In the genomic region with DNA sequence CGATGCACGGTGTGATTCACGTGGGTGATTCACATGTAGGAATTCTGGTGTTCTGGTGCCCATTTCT, we compare ENCODE assay signal across 8 mouse cellular contexts. TPM values are rescaled to one million over a fixed set of nuclear protein-coding genes. Genes with fewer than 3 reads are reported as not detected.
DNase-seq lines count a peak whose midpoint lies in the region; ATAC-seq and TF ChIP-seq lines count a peak whose summit lies in the region.

A gene (plus strand): TSS at position 45 of the 67 bp plus-strand sequence.

- WGBS in lung, embryonic 15.5 days = 2% methylated on average over 3 of the region's 3 CpGs
- 4% methylated on average over 3 of the region's 3 CpGs for WGBS in intestine, postnatal 0 days
- WGBS in neural tube, embryonic 14.5 days = 0% methylated on average over 3 of the region's 3 CpGs

- peaks cover 4% of the 10 kb centered on the region; the same call in 1 of the 2 replicates for H3K27me3 ChIP-seq in lung, embryonic 15.5 days
- H3K27me3 ChIP-seq in intestine, postnatal 0 days (replicated peaks; ENCODE audit: control insufficient read depth, insufficient read depth, low read length) = peaks cover 7% of the 10 kb centered on the region; the same call in 1 of the 2 replicates
- 0 out of 2 replicates have a peak, but pooled peaks cover 7% of the 10 kb centered on the region for H3K27me3 ChIP-seq in neural tube, embryonic 14.5 days (ENCODE audit: control insufficient read depth, insufficient read depth, low read length)

- no peaks in the 10 kb centered on the region for H3K9me3 ChIP-seq in lung, embryonic 15.5 days
- no peaks in the 10 kb centered on the region for H3K9me3 ChIP-seq in intestine, postnatal 0 days (ENCODE audit: control insufficient read depth)
- H3K9me3 ChIP-seq in neural tube, embryonic 14.5 days (ENCODE audit: control insufficient read depth, low read length) = no peaks in the 10 kb centered on the region

- no peak for TF ChIP-seq CTCF in embryonic fibroblast, embryonic 13.5 days (IDR thresholded peaks at IDR 0.05; ENCODE audit: borderline replicate concordance, insufficient read depth, low read length)
- TF ChIP-seq CTCF in intestine, postnatal 0 days (IDR thresholded peaks at IDR 0.05; ENCODE audit: low read depth) = no peak

- H3K4me3 ChIP-seq in lung, embryonic 15.5 days = peak within 1 kb of the TSS; percentile 67
- H3K4me3 ChIP-seq in embryonic fibroblast, embryonic 13.5 days (ENCODE audit: insufficient read depth, low read length) = peak within 1 kb of the TSS; percentile 62
- H3K4me3 ChIP-seq in intestine, postnatal 0 days (ENCODE audit: low read depth, low read length) = peak within 1 kb of the TSS; percentile 65
- H3K4me3 ChIP-seq in neural tube, embryonic 14.5 days (ENCODE audit: low read depth, low read length) = peak within 1 kb of the TSS; percentile 45

- DNase-seq in lung, postnatal 14 days = no peak
- DNase-seq in layer of hippocampus, postnatal 14 days (ENCODE audit: low spot score in 2 of 2) = no peak
- no peak for DNase-seq in cerebellum, adult 9-10 months
- DNase-seq in cerebellum, postnatal 14 days = no peak

- peak within 1 kb of the TSS; percentile 95 for H3K4me2 ChIP-seq in lung, embryonic 15.5 days
- peak within 1 kb of the TSS; percentile 90 for H3K4me2 ChIP-seq in intestine, postnatal 0 days (replicated peaks; ENCODE audit: low read depth)
- H3K4me2 ChIP-seq in neural tube, embryonic 14.5 days (ENCODE audit: low read depth, low read length) = peak within 1 kb of the TSS; percentile 74

- H3K4me1 ChIP-seq in lung, embryonic 15.5 days = peaks cover 24% of the 10 kb centered on the region
- H3K4me1 ChIP-seq in embryonic fibroblast, embryonic 13.5 days (ENCODE audit: control insufficient read depth, insufficient read depth, low read length) = 0 out of 2 replicates have a peak, but pooled peaks cover 3% of the 10 kb centered on the region
- H3K4me1 ChIP-seq in intestine, postnatal 0 days (replicated peaks; ENCODE audit: control insufficient read depth, insufficient read depth, low read length) = 0 out of 2 replicates have a peak, but pooled peaks cover 6% of the 10 kb centered on the region
- H3K4me1 ChIP-seq in neural tube, embryonic 14.5 days (ENCODE audit: control insufficient read depth, insufficient read depth, low read length) = peaks cover 8% of the 10 kb centered on the region; the same call in 1 of the 2 replicates

- H3K9ac ChIP-seq in lung, embryonic 15.5 days = peak within 1 kb of the TSS; percentile 50
- H3K9ac ChIP-seq in intestine, postnatal 0 days (ENCODE audit: low read depth, low read length) = peak within 1 kb of the TSS; percentile 40
- peak within 1 kb of the TSS; percentile 48 for H3K9ac ChIP-seq in neural tube, embryonic 14.5 days (replicated peaks; ENCODE audit: low read depth, low read length)

- TF ChIP-seq POLR2A in embryonic fibroblast, embryonic 13.5 days (IDR thresholded peaks at IDR 0.05; ENCODE audit: low read depth, low read length) = no peak

- H3K36me3 ChIP-seq in lung, embryonic 15.5 days = no peaks in the 10 kb centered on the region
- H3K36me3 ChIP-seq in intestine, postnatal 0 days (ENCODE audit: control insufficient read depth, insufficient read depth) = no peaks in the 10 kb centered on the region
- H3K36me3 ChIP-seq in neural tube, embryonic 14.5 days (ENCODE audit: control insufficient read depth, insufficient read depth, low read length) = no peaks in the 10 kb centered on the region

- no peak for ATAC-seq in lung, embryonic 15.5 days (ENCODE audit: borderline replicate concordance, extremely low read depth, low FRiP score, low TSS enrichment)
- ATAC-seq in intestine, postnatal 0 days = no peak
- no peak for ATAC-seq in neural tube, embryonic 14.5 days (ENCODE audit: low read depth)

- H3K27ac ChIP-seq in lung, embryonic 15.5 days = peak within 1 kb of the TSS; percentile 52
- peak within 1 kb of the TSS; percentile 41 for H3K27ac ChIP-seq in embryonic fibroblast, embryonic 13.5 days (ENCODE audit: insufficient read depth, low read length)
- H3K27ac ChIP-seq in intestine, postnatal 0 days (ENCODE audit: low read depth, low read length) = peak within 1 kb of the TSS; percentile 70
- peak within 1 kb of the TSS; percentile 52 for H3K27ac ChIP-seq in neural tube, embryonic 14.5 days (ENCODE audit: low read depth, low read length)

RNA-seq across cellular contexts. Expression of the gene that starts here (rescaled TPM):
- 0.16 and 0.53 TPM in 2 replicates for polyA plus RNA-seq in lung, embryonic 15.5 days (2015; fragmentation: Nextera tagmentation; extraction: Ambion mirVana)
- polyA plus RNA-seq in embryonic fibroblast, embryonic 13.5 days (2011; ENCODE audit: insufficient read length, low read depth, missing spikeins) = 0.27 TPM in 1 of 2 replicates, not detected in the other
- polyA plus RNA-seq in intestine, postnatal 0 days (2015; fragmentation: Nextera tagmentation; extraction: Ambion mirVana) = 0.31 and 0.82 TPM in 2 replicates
- polyA plus RNA-seq in neural tube, embryonic 14.5 days (2014; fragmentation: Nextera tagmentation; extraction: Ambion mirVana) = 2.2 and 5.0 TPM in 2 replicates
- 1 to 10 TPM; 2.9 to 5.7 TPM for total RNA-seq in layer of hippocampus, postnatal 14 days (2021)
